Mouse (Mus musculus): ENCODE data around the gene Chrna9.

GRCm38 (mm10) chr5:65986426-65986825, 51.7 kb downstream of the Chrna9 start:
- TF ChIP-seq CTCF (IDR thresholded peaks at IDR 0.05; ENCODE audit: low read depth, low read length) = no peak
- no peak for TF ChIP-seq POLR2AphosphoS5 (IDR thresholded peaks at IDR 0.05; ENCODE audit: insufficient replicate concordance, low read depth, low read length)
- no peak for TF ChIP-seq GATA1 (IDR thresholded peaks at IDR 0.05; ENCODE audit: borderline replicate concordance, low read length)
- TF ChIP-seq TAL1 (conservative IDR thresholded peaks at IDR 0.05; ENCODE audit: low read depth, low read length) = no peak

Measured in G1E (cell line).